Mouse (Mus musculus) WW6 (cell line): ENCODE measurements around the gene Btnl10.

Source experiments
- DNase-seq: peaks from one replicate; pipeline ENCODE4 v3.0.0-alpha.2; 2013; ENCODE audit warnings: low read depth, low spot score

The Btnl10 gene

DNA sequence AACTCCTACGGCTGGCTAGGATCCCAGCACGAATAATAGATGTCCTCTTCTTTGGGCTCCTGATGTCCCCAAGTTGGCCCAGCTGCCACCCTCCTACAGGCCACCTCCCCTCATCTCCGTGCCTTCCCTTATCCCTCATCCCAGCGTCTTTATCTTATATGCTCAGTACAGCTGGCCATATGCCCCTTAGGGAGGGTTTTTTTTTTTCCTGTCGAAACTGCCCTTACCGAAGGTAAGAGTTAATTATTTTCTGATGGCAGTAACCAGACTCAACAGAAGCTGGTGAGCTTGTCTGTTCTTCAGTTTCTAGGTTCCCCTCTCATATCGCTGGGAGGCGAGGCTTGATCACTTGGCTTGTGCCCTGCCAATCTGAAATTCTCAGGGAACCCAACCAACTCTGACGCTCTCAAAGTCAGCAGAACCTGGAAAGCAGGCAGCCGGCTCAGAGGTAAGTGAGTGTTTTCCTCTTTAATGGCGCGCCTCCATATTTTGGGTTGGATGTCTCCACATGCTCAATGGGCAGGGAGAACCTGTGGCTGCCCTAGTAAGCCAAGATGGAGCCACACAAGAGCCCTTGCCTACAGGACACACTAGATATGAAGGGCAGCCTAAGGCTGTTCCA, at the start of gene Btnl10:
Gene Btnl10 (plus strand): TSS at position 164 of the 622 bp plus-strand sequence.
- DNase-seq = no peak

DNA sequence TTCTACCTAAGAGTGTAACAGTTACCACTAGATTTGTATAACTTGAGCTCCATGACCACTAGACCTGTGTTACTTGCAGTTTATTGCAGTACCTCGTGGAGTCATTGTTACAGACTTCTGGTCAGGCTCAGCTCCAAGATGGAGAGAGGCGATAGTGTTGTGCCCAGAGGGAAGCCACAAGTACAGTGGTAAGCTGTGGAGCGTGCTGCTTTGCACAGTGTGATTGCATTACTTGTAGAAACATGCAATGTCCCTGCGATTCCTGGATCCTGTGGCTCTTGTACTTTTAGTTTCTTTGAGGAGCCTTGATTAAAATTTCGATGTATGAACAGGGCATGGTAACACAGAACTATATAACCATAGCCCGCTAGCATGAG, 49.8 kb upstream of the Btnl10 start:
- no peak for DNase-seq

DNA sequence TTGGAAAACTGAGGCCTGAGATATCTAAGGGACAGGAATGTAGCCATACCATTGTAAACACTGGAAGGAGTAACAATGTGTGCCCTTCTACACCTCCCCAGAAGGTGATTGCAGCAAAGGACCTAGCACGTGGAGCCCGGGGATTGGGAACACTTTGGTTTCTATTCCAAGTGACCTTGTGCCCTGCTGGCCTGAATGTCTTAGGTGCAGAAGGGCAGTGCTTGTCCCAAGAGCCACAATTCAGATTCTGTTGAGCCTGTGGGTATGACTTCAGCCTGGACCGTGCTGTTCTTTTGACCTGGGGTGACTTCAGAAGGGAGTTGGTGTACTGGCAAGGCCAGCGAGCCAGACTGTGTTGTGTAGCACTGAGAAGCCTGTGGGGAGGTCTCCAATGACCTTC, 46.7 kb upstream of the Btnl10 start:
- DNase-seq = no peak

DNA sequence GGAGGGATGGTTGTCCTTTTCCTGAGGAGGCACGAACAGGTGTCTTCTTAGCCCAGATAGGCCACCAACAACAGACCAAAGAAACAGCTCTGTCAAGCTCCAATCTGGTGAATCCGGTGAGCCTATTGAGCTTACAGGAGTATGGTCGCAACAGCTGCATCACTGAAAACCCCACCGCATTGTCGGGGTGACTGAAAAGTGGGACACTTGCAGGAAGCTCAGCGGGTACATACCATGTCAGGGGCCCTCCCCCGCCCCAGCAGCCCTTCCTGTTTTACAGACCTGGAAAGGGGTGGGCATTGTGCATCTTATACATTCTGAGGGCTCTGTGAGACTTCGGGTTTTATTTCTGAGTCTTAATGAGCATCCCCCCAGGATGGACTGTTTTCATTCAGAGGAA, 34.0 kb upstream of the Btnl10 start:
- no peak for DNase-seq

DNA sequence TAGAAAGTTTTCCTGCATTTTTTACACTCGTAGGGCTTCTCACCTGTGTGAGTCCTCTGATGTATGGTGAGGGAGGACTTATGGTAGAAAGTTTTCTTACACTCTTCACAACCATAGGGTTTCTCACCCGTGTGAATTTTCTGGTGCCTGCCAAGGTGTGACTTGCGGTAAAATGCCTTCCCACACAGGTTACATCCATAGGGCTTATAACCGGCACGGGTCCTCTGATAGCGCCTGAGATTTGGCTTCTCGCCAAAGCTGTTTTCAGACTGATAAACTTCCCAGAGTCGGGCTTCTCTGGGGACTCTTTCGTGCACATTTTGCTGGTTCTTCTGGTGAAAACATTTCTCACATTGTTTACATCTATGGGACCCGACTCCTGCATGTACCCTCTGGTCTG, 27.2 kb upstream of the Btnl10 start:
- no peak for DNase-seq

DNA sequence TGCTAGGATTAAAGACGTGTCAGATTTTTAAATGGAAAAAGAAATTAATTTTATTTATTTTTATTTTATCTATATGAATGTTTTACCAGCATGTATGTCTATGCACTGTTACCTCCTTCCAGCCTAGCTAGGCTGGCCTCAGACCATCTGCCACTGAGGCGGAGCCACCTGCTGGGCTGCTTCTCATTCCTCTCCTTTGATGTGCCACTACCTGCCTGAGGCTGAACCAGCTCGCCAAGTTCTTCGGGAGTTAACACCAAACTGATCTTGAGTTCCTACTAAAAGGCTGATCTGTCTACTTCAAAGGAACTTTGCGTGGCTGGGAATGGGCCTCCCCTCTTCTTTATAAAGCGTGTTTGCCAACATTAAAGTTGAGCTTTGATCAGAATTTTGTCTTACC, 23.3 kb upstream of the Btnl10 start:
- DNase-seq = no peak

DNA sequence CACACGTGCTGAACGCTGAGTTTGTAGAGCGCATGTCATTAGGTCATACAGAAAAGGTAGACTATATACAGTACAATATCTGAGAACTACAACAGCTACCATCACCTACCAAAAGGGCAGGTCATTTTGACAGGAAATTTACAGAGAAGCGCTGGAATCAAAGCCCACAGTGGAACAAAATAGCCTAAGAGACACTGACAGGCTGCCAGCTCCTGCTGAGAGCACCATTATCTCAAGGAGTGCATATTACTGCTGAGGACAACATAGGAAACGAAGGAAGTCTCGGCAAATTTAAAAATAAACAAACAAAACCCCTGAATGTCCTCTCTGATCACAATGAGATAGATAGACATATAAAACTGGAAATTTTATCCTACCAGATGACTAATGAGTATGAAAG, 20.2 kb upstream of the Btnl10 start:
- no peak for DNase-seq

DNA sequence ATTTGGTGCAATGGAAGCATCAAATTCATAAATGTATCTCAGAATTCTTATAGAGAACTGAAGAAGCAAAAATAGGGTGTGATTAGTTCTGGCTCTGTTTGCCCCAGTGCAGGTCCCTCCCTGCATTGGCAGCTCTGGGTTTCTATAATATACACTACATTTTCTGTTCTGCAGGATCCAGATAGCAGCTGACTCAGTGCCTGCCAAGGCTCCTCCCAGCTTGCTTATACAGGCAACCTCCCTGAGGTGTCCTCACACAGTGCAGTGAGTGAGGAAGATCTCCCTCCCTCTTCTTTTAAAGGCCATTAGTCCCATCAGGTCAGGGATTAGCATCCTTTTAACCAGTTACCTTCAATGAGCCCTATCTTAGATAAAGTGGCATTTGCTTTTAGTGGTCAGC, 16.6 kb upstream of the Btnl10 start:
- DNase-seq = no peak

DNA sequence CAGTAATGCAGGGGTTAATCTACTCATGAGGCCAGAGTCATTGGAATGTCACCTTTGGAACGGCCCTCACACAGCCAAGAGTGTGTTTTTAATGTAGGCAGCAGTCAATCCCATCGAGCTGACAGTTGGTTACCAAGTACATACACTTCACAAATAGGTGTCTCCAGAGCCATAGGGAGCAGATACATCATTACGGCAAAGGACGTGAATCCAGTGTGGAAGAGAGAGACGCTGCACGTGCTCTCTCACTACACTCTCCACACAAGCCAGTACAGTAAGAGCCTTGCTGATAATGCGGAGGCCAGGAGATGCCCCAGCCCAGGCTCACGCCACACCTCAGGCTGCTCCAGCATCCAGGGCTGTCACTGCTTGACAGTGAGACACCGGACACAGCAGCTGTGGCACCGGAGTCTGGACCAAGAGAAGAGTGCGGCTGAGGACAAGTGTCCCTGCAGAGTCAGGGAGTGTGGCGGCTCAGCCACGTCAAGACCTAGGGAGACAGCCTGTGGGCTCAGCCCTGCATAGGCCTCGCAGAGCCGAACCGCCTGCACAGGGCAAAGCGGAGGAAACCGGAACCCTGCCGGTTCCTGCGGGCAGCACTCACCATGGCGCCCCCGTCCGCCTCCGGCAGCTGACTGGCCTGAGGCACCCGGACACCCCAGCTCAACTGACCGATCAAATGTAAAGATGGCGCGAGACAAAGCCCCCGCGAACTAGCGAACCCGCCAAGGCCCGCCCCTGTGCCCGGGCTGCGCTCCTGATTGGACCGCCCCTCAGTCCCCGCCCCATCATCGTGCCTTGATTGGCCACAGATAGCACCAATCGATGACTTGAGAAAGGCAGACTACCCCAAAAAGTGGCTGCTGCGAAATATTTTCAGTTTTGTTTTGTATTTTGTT, 13.9 kb upstream of the Btnl10 start, which contains the start of gene Zfp39:
Gene Zfp39 (minus strand): TSS at position 715 of the 899 bp plus-strand sequence.
- peak; percentile 87 for DNase-seq

DNA sequence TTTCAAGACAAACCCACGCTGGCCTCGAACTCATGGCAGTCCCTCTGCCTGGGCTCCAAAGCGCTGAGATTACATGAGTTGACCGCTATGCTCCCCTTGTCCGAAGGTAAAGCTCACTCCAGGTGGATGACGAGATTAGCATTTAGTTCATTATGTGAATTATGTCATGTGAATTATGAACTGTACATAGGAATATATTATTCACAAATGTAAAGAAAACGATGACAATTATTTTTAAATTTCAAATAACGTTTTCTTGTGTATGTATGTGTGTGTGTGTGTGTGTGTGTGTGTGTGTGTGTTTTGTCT, 13.3 kb upstream of the Btnl10 start:
- no peak for DNase-seq

DNA sequence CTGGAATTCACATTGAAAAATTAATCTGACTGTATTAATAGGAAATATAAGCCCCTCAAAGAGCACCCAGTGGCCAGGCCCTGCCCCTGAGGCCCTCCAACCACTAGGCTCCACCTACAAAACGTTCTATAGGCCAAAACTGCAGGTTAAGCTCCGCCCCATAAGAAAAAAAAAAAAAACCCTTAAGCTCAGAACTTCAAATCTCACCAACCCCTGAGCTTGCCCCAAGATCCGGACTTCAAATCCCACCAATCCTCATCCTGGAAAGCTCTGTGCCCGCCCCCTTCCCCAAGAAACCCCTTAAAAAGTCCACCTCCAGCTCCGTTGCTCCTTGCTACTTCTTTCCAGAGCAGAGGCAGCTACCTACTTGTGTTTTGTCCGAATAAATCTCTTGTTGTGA, 12.9 kb upstream of the Btnl10 start:
- DNase-seq = no peak

DNA sequence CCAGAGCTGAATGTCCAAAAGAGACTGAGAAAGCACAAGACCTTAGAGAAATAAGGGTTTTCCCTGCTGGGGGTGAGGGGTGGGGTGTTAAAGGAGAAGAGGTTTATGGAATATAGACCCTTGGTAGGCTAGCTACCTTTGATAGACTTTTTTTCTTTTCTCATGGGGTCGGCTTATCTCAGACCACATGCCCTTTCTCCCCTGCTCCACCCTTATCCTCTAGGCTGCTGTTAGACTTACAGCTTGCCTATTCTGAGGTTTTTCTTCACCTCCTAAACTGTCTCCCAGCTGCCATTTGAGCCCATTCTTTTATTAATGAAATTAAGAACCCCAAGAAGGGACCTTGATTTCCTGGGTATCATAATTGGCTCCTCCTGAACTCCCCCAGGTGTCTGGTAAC, 3.9 kb upstream of the Btnl10 start:
- DNase-seq = no peak

DNA sequence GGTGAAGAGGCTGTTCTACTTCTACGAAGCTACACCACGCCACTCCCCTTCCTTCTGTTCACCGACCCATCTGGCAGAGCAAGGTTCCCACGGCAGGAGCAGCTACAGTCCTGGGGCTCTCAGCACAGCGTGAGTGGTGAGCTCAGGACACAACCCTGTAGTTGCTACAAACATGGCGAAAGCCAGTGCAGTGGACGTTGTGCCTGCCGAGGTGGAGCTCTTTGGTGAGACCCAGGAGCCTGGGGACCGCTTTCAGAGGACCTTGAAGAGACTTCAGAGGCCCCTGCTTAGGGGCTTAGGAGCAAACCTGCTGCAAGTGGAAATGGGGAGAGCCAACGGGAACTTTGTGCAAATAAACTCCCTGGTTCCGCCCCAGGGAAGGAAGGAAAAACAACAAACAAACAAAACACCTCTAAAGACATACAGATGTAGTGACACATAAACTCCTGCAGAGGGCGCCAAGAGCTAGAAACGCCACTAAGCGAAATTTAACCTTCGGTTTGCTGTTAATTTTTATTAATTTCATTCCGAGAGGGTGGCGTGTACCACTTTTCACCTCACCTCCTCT, 3.2 kb upstream of the Btnl10 start:
- DNase-seq = no peak

DNA sequence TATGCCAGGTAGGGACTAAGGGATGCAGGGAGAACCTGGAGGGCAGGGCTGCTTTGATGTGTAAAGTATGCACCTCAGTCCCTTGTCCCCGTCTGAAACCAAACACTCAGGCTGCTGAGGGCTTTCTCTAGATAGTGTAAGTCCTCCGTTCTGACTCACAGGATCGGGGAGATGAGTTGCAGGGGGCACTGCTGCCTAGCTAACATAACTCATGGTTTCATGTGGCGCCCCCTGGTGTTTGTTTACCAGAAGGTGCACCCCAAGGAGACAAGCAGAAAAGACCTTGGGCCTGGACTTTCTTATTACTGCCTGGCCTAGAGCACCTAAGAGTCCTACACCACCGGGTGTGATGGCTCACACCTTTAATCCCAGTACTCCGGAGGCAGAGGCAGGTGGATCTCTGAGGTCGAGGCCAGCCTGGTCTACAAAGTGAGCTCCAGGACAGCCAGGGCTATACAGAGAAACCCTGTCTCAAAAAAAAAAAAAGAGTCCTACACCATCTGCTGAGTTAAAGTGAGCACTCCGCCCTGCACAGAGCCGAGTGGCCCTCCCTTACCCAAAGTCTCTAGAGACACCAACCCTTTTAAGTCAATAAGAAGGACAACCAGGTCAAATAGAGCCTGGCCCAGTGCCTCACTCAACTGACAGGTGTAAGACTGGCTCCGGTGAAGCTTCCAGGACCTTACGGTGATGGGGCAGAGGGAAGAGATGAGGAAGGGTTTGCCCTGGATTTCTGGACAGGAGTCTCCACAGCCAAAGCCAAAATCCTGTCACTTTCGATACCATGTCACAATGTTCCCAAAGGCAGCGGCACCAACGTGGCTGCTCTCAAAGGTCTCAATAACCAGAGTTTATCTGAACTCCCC, 596 bp upstream of the Btnl10 start:
- DNase-seq = no peak

DNA sequence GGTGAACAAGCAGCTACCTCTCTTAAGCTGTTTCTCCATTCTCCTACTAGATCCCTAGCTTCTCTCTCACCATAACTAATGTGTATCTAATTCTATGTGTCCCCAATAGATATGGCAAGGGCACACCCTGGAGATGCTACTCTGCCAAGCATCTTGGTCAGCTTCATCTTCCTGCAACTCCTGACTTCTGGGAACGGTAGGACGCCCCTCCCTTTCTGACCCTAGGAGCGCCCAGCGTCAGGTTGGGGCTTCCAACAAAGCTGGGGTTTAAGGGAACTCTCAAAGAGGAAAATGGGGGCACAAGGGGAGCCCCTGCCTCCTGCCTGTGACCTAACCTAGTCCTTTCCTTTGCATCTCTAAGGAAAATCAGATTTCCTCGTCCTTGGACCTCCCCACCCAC, 1.1 kb downstream of the Btnl10 start:
- DNase-seq = no peak

DNA sequence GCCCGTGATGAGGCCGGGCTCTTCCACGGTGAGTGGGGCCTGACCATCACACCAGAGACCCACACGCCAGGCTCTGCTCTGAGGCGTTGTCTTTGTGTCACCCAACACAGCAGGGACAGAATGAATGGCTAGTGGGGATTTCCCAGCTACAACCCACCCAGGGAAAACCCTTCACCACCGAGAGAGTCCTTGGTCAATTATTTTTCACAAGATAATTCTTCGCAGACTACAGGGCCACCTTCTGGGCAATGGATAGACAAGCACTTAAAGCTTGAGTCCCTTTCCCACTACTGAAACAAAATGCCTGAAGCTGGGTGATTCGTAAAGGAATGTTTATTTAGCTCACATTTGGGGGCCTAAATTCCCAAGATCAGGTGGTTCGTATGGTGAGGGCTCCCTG, 4.7 kb downstream of the Btnl10 start:
- no peak for DNase-seq

DNA sequence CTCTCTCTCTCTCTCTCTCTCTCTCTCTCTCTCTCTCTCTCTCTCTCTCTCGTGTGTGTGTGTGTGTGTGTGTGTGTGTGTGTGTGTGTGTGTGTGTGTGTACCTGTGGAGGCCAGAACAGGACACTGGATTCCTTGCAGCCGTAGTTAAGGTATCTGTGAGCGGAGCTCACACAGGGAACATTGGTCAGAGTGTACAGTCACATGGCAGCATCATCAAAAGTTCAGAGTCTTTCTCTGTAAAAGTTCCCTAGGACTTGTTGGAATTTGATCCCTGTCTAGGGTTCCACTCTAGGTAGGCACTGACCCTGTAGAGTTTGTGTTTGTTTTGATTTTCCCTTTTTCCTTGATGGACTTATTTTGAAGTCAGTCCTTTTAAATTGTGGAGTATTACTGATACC, 8.9 kb downstream of the Btnl10 start:
- DNase-seq = no peak

DNA sequence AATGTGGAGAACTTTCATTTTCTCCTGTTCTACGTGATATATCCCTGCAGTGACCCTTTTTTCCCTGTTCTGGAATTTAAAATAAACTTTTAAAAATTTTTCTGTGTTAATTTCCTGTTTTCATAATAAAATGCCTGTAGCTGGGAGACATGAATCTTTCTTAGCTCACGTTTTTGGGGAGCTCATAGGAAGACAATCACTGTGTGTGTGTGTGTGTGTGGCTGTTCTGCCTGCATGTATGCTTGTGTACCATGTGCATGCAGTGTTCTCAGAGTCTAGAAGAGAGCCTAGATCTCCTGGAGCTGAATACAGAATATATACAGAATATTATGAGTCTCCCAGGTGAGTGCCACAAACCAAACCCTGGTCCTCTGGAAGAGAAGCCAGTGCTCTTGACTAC, 9.3 kb downstream of the Btnl10 start:
- no peak for DNase-seq

DNA sequence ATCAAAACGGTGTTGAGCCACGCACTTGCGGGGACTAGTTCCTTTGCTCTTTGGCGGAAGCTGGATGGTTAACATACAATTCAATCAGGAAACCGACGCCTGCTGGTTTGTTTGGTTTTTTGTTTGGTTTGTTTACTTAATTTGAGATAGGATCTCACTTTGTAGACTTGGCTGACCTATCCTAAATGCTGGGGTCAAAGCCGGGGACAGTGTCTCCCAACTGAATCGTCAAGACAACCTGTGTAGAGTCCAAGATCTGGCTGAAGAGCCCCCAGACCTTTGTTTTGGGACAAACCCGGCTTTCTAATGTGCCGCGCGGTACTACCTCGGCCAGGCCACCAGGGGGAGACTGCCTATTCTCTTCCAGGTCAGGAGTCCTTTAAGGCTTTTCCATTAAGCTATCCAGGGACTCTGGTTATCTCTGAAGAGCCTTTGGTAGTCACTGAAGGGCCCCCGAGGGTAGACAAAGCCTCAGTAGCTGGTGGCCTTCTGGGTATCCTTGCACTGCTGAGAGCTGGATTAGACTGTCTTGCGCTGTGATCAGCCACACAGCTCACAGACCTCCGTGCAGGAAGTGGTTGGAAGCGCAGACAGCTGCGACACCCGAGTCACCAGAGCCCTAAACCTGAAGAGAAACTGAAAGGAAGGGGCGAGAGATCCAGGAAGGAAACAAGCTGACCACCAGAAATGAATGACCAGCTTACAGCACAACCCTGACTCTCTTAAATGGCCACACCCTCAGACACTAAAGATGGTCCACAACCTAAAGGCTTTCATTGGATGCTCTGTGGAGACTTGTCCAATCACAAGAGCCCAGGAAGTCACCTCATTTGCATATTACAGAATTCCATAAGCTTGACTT, 10.3 kb downstream of the Btnl10 start:
- DNase-seq = no peak

DNA sequence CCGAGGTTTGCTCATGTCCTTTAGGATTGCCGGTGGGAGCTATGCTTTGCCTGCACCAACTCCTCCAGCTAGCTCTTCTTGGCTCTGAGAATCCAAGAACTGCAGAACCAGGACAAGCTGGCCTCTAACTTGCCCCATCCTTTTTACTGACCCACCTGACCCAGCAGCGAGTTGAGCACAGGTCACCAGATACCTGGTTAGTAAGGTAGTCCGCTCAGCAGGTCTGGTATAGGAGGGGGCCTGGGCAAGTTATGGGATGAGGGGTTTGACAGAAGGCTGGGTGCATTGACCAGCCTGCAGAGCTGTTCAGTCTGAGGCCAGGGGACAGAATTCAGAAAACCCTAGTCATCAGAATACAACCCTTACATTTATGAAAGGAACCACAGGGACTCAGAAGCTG, 11.3 kb downstream of the Btnl10 start:
- DNase-seq = no peak

DNA sequence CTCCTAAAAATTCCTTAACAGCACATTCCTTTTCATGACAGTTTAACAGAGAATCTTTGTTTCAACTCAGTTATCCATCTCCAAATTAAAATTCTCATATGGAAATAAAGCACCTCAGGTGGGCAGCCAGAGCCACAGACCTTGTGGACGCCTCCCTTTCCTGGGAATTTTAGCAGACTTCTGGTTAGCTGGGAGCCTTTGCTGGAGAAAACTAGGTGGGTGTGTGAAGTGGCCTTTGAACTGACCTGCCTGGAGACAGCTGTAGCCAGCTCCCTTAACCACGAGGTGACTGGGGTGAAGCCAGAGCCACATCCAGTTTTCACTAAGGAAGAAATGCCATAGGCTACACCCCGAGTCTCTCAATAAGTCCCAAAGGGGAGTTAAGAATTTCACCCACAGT, 11.9 kb downstream of the Btnl10 start:
- no peak for DNase-seq
